Mouse (Mus musculus) thymus, postnatal 0 days (tissue): ENCODE results near the gene Vps36. TPM values are rescaled to one million over a fixed set of nuclear protein-coding genes. Genes with fewer than 3 reads are reported as not detected.

Source experiments
- DNase-seq: peaks from one replicate; pipeline ENCODE4 v3.0.0-alpha.2; 2015; ENCODE audit warnings: low spot score
- polyA plus RNA-seq: library from polyadenylated mRNA; unstranded; fragments of >200 nt; fragmentation: Nextera tagmentation; extraction: Ambion mirVana; gene quantifications from 2 replicates; pipeline ENCODE4 v1.2.1, GENCODE M21; 2015

The Vps36 gene
- 38.9 and 39.0 TPM in 2 replicates for polyA plus RNA-seq

DNA sequence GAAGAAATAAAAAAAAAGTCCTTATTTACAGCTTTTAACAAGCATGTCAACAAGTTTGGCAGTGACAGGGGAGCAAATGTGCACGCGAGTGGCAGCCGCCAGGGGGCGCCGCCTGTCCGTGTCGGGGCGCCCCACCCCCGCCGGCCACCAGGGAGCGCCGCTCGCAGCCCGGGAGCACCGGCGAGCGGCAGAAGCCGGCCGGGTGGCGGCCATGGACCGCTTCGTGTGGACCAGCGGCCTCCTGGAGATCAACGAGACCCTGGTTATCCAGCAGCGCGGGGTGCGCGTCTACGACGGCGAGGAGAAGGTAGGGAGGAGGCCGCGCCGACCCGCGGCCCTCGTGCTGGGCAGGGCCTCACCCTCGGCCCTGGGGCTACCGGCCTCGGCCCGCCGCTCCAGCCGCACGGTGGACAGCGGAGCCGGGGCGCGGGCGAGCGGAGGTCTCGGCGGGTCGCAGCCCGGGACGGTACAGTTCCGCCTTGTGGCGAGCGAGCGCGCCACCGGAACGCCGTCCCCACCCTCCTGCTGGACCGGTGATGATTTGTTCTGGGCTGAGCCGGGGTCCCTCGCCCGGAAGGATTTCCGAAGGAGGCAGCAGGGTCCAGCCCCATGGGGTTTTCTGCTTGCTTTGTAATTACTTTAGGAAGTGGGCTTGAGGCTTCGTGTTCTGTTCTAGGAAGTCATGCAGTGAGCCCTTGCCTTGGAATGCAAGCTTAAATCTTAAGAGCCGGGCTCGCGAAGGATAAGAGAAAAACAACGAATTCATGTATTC lies at the start of gene Vps36:
Vps36 (plus strand) TSS at position 150 of the 772 bp plus-strand sequence.
- peak; percentile 85 for DNase-seq

DNA sequence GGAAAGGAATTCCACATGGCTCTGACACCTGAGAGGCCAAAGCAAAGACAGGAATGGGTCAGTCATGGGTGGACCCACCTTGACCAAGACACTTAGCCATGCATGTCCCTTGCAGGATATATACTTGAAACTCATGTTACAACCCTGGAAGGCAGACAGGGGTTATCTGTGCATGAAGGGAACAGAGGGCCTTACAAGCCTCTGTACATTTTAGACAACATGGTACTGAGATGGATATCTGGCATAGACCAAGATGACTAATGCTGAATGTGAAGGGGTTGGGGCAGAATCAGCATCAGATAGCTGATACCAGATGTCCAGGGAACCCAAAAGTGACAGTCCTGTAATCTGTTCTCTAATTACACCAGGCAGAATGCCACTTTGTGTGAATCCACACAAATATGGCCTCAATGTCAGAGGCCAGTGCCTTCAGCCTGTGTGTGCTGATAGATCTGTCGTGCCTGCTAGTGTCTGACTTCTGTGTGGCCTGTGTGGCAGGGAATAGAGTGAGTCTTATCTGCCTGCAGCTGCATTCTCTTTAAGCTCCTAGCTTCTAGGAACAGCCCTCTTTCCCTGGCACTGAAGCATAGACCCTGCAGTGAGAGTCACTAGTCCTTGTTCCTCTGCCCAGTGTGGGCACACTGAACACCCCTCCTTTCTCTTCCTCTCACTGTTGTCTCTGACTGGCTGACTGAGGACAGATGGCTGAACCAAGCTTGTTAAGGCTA lies 48.7 kb upstream of the Vps36 start:
- DNase-seq = no peak

- no peak for DNase-seq
Measured at GRCm38 (mm10) chr8:22145831-22146230, 46.8 kb upstream of the Vps36 start.

GRCm38 (mm10) chr8:22147706-22148366 lies 44.8 kb upstream of the Vps36 start:
- no peak for DNase-seq

- DNase-seq = no peak
Measured at GRCm38 (mm10) chr8:22148367-22148740, 44.3 kb upstream of the Vps36 start.

- no peak for DNase-seq
Measured at GRCm38 (mm10) chr8:22149643-22150344, 42.8 kb upstream of the Vps36 start.

DNA sequence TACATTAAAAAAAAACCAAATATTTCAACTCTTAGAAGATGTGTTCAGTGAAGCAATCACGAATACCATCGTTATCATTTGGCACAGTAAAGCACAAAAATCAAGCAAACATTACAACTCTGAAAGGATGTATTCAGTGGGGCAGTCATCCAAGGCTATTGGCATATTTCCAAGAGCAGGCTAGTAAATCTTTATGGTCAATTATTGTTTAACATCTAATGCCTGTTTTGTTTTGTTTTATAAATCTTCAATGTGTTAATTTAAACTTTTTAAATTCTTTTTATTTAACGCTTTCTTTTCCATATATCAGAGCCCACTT lies 42.3 kb upstream of the Vps36 start:
- no peak for DNase-seq

DNA sequence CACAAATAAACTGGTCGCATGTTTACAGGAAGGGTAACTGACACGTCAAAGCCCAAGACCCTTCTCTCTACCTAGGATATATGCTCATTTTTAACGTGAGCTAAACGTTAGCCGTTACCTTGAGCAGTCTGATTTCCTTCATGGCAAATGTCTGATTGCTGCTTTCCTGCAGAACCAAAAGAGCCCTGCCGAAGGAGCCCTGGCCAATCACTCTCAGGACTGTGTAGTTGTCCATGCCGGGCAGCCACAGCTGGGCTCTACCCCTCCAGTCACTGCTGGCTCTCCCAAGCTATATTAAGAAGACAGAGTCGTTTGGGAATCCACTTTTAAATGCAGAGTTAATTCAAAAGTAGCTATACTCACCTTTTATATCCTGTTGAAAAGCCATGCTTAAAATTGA lies 30.4 kb upstream of the Vps36 start:
- no peak for DNase-seq

- no peak for DNase-seq
Measured at GRCm38 (mm10) chr8:22164431-22164830, 28.2 kb upstream of the Vps36 start.

- no peak for DNase-seq
Measured at GRCm38 (mm10) chr8:22165251-22166079, 27.1 kb upstream of the Vps36 start.

GRCm38 (mm10) chr8:22166080-22166603 lies 26.5 kb upstream of the Vps36 start, which contains the start of gene Nek3:
Nek3 (minus strand) TSS chr8:22166435.
- DNase-seq = peak; percentile 96

DNA sequence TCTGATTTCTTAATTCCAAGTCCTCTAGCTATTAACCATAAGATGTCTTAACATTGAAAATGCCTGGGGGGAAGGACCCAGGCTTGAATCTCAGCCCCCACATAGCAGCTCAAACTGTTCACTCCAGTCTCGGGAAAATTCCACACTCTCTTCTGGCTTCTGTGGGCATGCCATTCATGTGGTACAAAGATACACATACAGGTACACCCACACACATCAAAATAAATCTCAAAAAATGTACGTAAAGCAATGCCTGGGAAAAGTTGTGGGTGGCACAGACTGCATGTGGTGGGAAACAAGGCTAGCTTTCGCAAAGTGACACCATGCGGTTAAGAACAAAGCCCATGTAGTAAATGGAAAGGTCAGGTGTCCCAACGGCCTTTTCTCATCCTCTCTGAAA lies 23.4 kb upstream of the Vps36 start:
- DNase-seq = no peak

GRCm38 (mm10) chr8:22175966-22176365 lies 16.6 kb upstream of the Vps36 start:
- no peak for DNase-seq

DNA sequence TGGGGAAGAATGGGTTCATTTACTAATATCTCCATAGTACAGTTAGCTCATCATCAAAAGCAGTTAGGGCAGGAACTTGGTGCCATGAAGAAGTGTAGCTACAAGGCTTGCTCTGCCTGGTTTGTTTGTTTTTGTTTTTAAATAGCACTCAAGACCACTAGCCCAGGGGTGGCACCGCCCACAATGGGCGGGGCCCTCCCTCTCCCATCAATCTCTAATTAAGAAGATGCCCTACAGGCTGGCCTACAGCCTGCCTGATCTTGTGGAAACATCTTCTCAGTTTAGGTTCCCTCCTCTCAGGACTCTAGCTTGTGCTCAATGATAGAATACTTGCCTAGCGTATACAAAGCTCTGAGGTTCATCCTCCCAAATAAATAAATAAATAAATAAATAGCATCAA lies 7.7 kb upstream of the Vps36 start:
- DNase-seq = peak; percentile 5

DNA sequence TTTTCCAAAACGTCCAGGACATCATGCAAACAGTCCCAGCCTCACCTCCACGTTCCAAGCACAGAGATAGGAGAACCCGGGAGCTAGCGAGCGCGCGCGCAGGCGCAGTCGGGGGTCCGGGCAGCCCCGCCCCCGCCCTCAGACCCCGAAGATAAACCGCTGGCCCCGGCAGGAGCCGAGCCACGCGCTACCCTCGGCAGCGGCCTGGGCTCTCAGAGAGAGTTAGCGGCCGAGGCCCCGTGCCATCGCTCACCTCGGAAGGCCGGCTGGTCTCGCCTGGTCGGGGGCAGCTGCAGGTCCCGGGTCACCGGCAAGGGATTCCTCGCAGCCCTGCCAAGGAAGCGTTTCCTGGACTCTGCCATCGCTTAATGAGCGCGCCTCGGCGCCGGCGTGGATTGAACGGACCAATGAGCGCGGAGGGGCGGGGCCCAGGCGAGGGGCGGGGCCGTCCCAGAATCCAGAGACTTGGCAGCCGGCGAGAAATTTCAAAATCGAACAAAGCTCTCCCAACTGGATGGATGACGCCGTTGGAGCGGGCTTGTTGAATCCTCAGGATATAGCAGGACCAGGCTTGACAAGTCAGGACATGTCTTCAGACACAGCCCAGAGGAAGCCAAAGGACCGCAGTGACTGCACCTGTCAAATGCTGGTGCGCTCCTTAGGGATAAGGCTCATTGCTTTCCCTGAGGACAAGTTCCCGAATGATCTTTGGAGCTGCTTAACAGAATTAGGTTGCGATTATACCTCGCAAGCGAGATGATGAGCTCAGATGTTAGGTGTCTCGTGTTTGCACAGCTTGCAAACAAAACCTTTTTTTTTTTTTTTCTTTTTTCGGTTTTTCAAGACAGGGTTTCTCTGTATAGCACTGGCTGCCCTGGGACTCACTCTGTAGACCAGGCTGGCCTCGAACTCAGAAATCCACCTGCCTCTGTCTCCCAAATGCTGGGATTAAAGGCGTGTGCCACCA lies 6.9 kb upstream of the Vps36 start, which contains the start of gene Ckap2:
Ckap2 (minus strand) TSS at position 389 of the 967 bp plus-strand sequence.
- DNase-seq = peak; percentile 87

GRCm38 (mm10) chr8:22193432-22194010 lies 912 bp downstream of the Vps36 start:
- peak; percentile 64 for DNase-seq

- no peak for DNase-seq
Measured at GRCm38 (mm10) chr8:22197914-22198313, 5.3 kb downstream of the Vps36 start.

DNA sequence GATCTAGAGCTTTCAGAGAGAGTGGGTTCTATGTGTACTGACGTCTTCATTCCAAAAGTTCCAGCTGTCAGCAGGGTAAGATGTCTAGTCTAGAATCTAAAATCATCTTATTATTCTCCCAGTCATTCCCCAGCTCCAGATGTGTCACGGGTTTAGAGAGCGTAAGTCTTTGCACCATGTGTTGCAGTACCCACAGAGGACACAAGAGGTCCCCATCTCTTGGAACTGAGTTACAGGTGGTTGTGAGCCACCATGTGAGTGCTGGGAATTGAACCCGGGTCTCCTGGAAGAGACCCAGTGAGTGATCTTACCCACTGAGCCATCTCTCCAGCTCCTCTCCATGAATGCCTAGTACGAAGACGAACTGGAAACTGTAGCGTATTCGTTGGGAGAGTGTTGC lies 6.9 kb downstream of the Vps36 start:
- DNase-seq = no peak

- DNase-seq = no peak
Measured at GRCm38 (mm10) chr8:22207535-22207934, 14.9 kb downstream of the Vps36 start.
